Mouse (Mus musculus) heart, embryonic 13.5 days (tissue): ENCODE results near the gene Hps3. TPM values are rescaled to one million over a fixed set of nuclear protein-coding genes. Genes with fewer than 3 reads are reported as not detected.
"Not testable (repeated sequence)": the region's sequence is repeated elsewhere in the genome, so short reads cannot be mapped to it uniquely, and the experiment has no call there.

Experiments used
- ATAC-seq: fragments of 200-750 bp; cut with Nextera tagmentation; 2 replicates; pipeline ENCODE4 v1.8.0; 2017; ENCODE audit warnings: moderate TSS enrichment; ENCODE audit not compliant: insufficient number of reproducible peaks, low FRiP score, low TSS enrichment; ENCODE audit errors: extremely low read depth
- H3K27ac ChIP-seq: fragments of 300-500 bp; sonication (generic); replicated peaks from 2 replicates; pipeline ENCODE4 v1.5.1; 2015; ENCODE audit warnings: moderate library complexity, mild to moderate bottlenecking, inconsistent platforms
- H3K27me3 ChIP-seq: fragments of 300-500 bp; sonication (generic); replicated peaks from 2 replicates; pipeline ENCODE4 v1.6.1; 2015; ENCODE audit warnings: mild to moderate bottlenecking, inconsistent platforms
- H3K36me3 ChIP-seq: fragments of 300-500 bp; sonication (generic); 2 replicates; pipeline ENCODE4 v1.6.1; 2015; ENCODE audit warnings: mild to moderate bottlenecking, inconsistent platforms
- H3K4me1 ChIP-seq: fragments of 300-500 bp; sonication (generic); 2 replicates; pipeline ENCODE4 v1.6.1; 2015; ENCODE audit warnings: inconsistent platforms
- H3K4me2 ChIP-seq: fragments of 300-500 bp; sonication (generic); 2 replicates; pipeline ENCODE4 v1.6.1; 2015; ENCODE audit warnings: inconsistent platforms, mild to moderate bottlenecking, moderate library complexity
- H3K4me3 ChIP-seq: fragments of 300-500 bp; sonication (generic); 2 replicates; pipeline ENCODE4 v1.5.1; 2015; ENCODE audit warnings: moderate library complexity, mild to moderate bottlenecking, inconsistent platforms
- H3K9ac ChIP-seq: fragments of 300-500 bp; sonication (generic); 2 replicates; pipeline ENCODE4 v1.6.1; 2015; ENCODE audit warnings: inconsistent platforms, mild to moderate bottlenecking, moderate library complexity
- H3K9me3 ChIP-seq: fragments of 300-500 bp; sonication (generic); 2 replicates; pipeline ENCODE4 v1.6.1; 2016; ENCODE audit warnings: inconsistent platforms
- WGBS: fragments of 180-500 bp; shearing (Covaris S2); methylation state at CpG from one replicate; pipeline ENCODE4 v1.1.7; 2015; ENCODE audit warnings: mixed read lengths; 5-methylcytosine and 5-hydroxymethylcytosine counted together
- polyA plus RNA-seq: library from polyadenylated mRNA; unstranded; fragments of >200 nt; fragmentation: Nextera tagmentation; extraction: Ambion mirVana; gene quantifications from 2 replicates; pipeline ENCODE4 v1.2.1, GENCODE M21; 2015

The Hps3 gene
- 8.2 and 11.0 TPM in 2 replicates for polyA plus RNA-seq

GRCm38 (mm10) chr3:20034719-20035404 is at the start of gene Hps3:
Hps3 (minus strand) TSS chr3:20035315.
- no peaks in the 10 kb centered on the region for H3K9me3 ChIP-seq
- H3K27ac ChIP-seq: peak within 1 kb of the TSS; percentile 76
- H3K9ac ChIP-seq: peak within 1 kb of the TSS; percentile 85
- peak; percentile 96 for ATAC-seq
- H3K4me2 ChIP-seq: peak within 1 kb of the TSS; percentile 90
- H3K4me1 ChIP-seq: peaks cover 13% of the 10 kb centered on the region
- WGBS: under 1% methylated on average over 47 of the region's 47 CpGs
- peaks cover 9% of the 10 kb centered on the region for H3K36me3 ChIP-seq
- peak within 1 kb of the TSS; percentile 92 for H3K4me3 ChIP-seq
- no peaks in the 10 kb centered on the region for H3K27me3 ChIP-seq

GRCm38 (mm10) chr3:20082161-20082560 is 47.0 kb upstream of the Hps3 start:
- 25% methylated on average over 3 of the region's 3 CpGs for WGBS
- H3K36me3 ChIP-seq: peaks cover 44% of the 10 kb centered on the region
- no peaks in the 10 kb centered on the region for H3K27me3 ChIP-seq
- peaks cover 31% of the 10 kb centered on the region for H3K4me1 ChIP-seq
- peak overlapping the region; percentile 60 for H3K9ac ChIP-seq
- H3K9me3 ChIP-seq: no peaks in the 10 kb centered on the region
- no peak overlapping the region for H3K4me3 ChIP-seq
- H3K27ac ChIP-seq: peak overlapping the region; percentile 97
- ATAC-seq: peak; percentile 74; the same call in 1 of the 2 replicates
- H3K4me2 ChIP-seq: peak overlapping the region; percentile 52

GRCm38 (mm10) chr3:20076145-20077053 is 41.3 kb upstream of the Hps3 start:
- Histone ChIP-seq H3K9me3 (no peaks in the 10 kb centered on the region), H3K36me3 (peaks cover 44% of the 10 kb centered on the region), H3K4me1 (peaks cover 25% of the 10 kb centered on the region), H3K27me3 (no peaks in the 10 kb centered on the region), H3K9ac (no peak overlapping the region), H3K27ac (peak overlapping the region; percentile 85), H3K4me2 (peak overlapping the region; percentile 50), H3K4me3 (peak overlapping the region; percentile 8; the same call in 1 of the 2 replicates)
- peak; percentile 25; the same call in 1 of the 2 replicates for ATAC-seq
- WGBS: 55% methylated on average over 11 of the region's 11 CpGs

GRCm38 (mm10) chr3:20058197-20058541 is 23.1 kb upstream of the Hps3 start:
- Histone ChIP-seq H3K4me1 (peaks cover 12% of the 10 kb centered on the region), H3K27ac (peak overlapping the region; percentile 73; the same call in 1 of the 2 replicates), H3K9me3 (no peaks in the 10 kb centered on the region), H3K4me3 (peak overlapping the region; percentile 87), H3K36me3 (peaks cover 26% of the 10 kb centered on the region), H3K27me3 (no peaks in the 10 kb centered on the region), H3K9ac (peak overlapping the region; percentile 85), H3K4me2 (peak overlapping the region; percentile 80)
- WGBS: under 1% methylated on average over 8 of the region's 9 CpGs
- no peak for ATAC-seq

GRCm38 (mm10) chr3:20057306-20058196 is 22.4 kb upstream of the Hps3 start, which contains the start of gene Hltf:
Hltf (plus strand) TSS chr3:20057811.
- peak; percentile 99 for ATAC-seq
- H3K4me2 ChIP-seq: peak within 1 kb of the TSS; percentile 80
- peaks cover 20% of the 10 kb centered on the region for H3K36me3 ChIP-seq
- H3K4me3 ChIP-seq: peak within 1 kb of the TSS; percentile 87
- H3K27ac ChIP-seq: peak within 1 kb of the TSS; percentile 73
- H3K9me3 ChIP-seq: no peaks in the 10 kb centered on the region
- WGBS: under 1% methylated on average over 51 of the region's 54 CpGs
- peaks cover 12% of the 10 kb centered on the region for H3K4me1 ChIP-seq
- H3K27me3 ChIP-seq: no peaks in the 10 kb centered on the region
- peak within 1 kb of the TSS; percentile 85 for H3K9ac ChIP-seq

- H3K9ac ChIP-seq, H3K27ac ChIP-seq, H3K4me3 ChIP-seq, H3K27me3 ChIP-seq, H3K36me3 ChIP-seq, H3K4me2 ChIP-seq, ATAC-seq, H3K9me3 ChIP-seq, H3K4me1 ChIP-seq: not testable (repeated sequence)
- 66% methylated on average over 3 of the region's 3 CpGs for WGBS
Observed at GRCm38 (mm10) chr3:20044736-20045135, 9.6 kb upstream of the Hps3 start.

- H3K27me3 ChIP-seq, H3K4me3 ChIP-seq, ATAC-seq, H3K4me1 ChIP-seq, H3K9me3 ChIP-seq, H3K4me2 ChIP-seq, H3K9ac ChIP-seq, H3K27ac ChIP-seq, H3K36me3 ChIP-seq: not testable (repeated sequence)
- WGBS: 89% methylated on average over 7 of the region's 7 CpGs
Observed at GRCm38 (mm10) chr3:20041461-20041860, 6.3 kb upstream of the Hps3 start.

- no peaks in the 10 kb centered on the region for H3K27me3 ChIP-seq
- ATAC-seq: no peak
- 80% methylated on average over 4 of the region's 4 CpGs for WGBS
- no peak overlapping the region for H3K4me3 ChIP-seq
- no peaks in the 10 kb centered on the region for H3K36me3 ChIP-seq
- peaks cover 13% of the 10 kb centered on the region for H3K4me1 ChIP-seq
- H3K27ac ChIP-seq: no peak overlapping the region
- H3K9me3 ChIP-seq: no peaks in the 10 kb centered on the region
- no peak overlapping the region for H3K4me2 ChIP-seq
- no peak overlapping the region for H3K9ac ChIP-seq
Observed at GRCm38 (mm10) chr3:20036069-20036468, 954 bp upstream of the Hps3 start.

- Histone ChIP-seq H3K36me3 (peaks cover 10% of the 10 kb centered on the region), H3K4me2 (peak overlapping the region; percentile 90), H3K4me3 (peak overlapping the region; percentile 92), H3K4me1 (peaks cover 13% of the 10 kb centered on the region), H3K9me3 (no peaks in the 10 kb centered on the region), H3K27ac (peak overlapping the region; percentile 76), H3K9ac (peak overlapping the region; percentile 85), H3K27me3 (no peaks in the 10 kb centered on the region)
- 14% methylated on average over 10 of the region's 10 CpGs for WGBS
- no peak for ATAC-seq
Observed at GRCm38 (mm10) chr3:20033761-20034718, 1.1 kb downstream of the Hps3 start.

- Histone ChIP-seq H3K4me1 (peaks cover 13% of the 10 kb centered on the region), H3K9me3 (no peaks in the 10 kb centered on the region), H3K4me3 (no peak overlapping the region), H3K36me3 (peaks cover 38% of the 10 kb centered on the region), H3K4me2 (no peak overlapping the region), H3K9ac (no peak overlapping the region), H3K27ac (no peak overlapping the region), H3K27me3 (no peaks in the 10 kb centered on the region)
- 84% methylated on average over 6 of the region's 6 CpGs for WGBS
- ATAC-seq: no peak
Observed at GRCm38 (mm10) chr3:20030807-20031206, 4.3 kb downstream of the Hps3 start.
